Mouse (Mus musculus) intestine, embryonic 15.5 days (tissue): ENCODE measurements around the gene Mical2. TPM values are rescaled to one million over a fixed set of nuclear protein-coding genes. Genes with fewer than 3 reads are reported as not detected.

ENCODE experiments used
- ATAC-seq: fragments of 200-750 bp; cut with Nextera tagmentation; 2 replicates; pipeline ENCODE4 v1.8.0; 2017; ENCODE audit warnings: moderate TSS enrichment, moderate library complexity
- H3K27ac ChIP-seq: fragments of 300-500 bp; sonication (generic); 2 replicates; pipeline ENCODE4 v1.5.1; 2015; ENCODE audit warnings: mild to moderate bottlenecking, inconsistent platforms
- H3K27me3 ChIP-seq: fragments of 300-500 bp; sonication (generic); replicated peaks from 2 replicates; pipeline ENCODE4 v1.6.1; 2015; ENCODE audit warnings: inconsistent platforms
- H3K36me3 ChIP-seq: fragments of 300-500 bp; sonication (generic); 2 replicates; pipeline ENCODE4 v1.6.1; 2015; ENCODE audit warnings: inconsistent platforms
- H3K4me1 ChIP-seq: fragments of 300-500 bp; sonication (generic); replicated peaks from 2 replicates; pipeline ENCODE4 v1.6.1; 2015; ENCODE audit warnings: inconsistent platforms
- H3K4me2 ChIP-seq: fragments of 300-500 bp; sonication (generic); replicated peaks from 2 replicates; pipeline ENCODE4 v1.6.1; 2015; ENCODE audit warnings: mild to moderate bottlenecking, inconsistent platforms
- H3K4me3 ChIP-seq: fragments of 300-500 bp; sonication (generic); replicated peaks from 2 replicates; pipeline ENCODE4 v1.5.1; 2015; ENCODE audit warnings: inconsistent platforms
- H3K9ac ChIP-seq: fragments of 300-500 bp; sonication (generic); 2 replicates; pipeline ENCODE4 v1.6.1; 2015; ENCODE audit warnings: inconsistent platforms
- H3K9me3 ChIP-seq: fragments of 300-500 bp; sonication (generic); 2 replicates; pipeline ENCODE4 v1.6.1; 2016; ENCODE audit warnings: inconsistent platforms
- WGBS: fragments of 180-500 bp; shearing (Covaris S2); methylation state at CpG from one replicate; pipeline ENCODE4 v1.1.7; 2015; 5-methylcytosine and 5-hydroxymethylcytosine counted together
- polyA plus RNA-seq: library from polyadenylated mRNA; unstranded; fragments of >200 nt; fragmentation: Nextera tagmentation; extraction: Ambion mirVana; gene quantifications from 2 replicates; pipeline ENCODE4 v1.2.1, GENCODE M21; 2015

Gene Mical2
- polyA plus RNA-seq, 1 experiment from 2014 or later: 18.6 TPM

- Histone ChIP-seq H3K27me3 (0 out of 2 replicates have a peak, but pooled peaks cover 2% of the 10 kb centered on the region), H3K27ac (no peak overlapping the region), H3K9ac (no peak overlapping the region), H3K4me1 (peaks cover 7% of the 10 kb centered on the region; the same call in 1 of the 2 replicates), H3K4me3 (no peak overlapping the region), H3K36me3 (no peaks in the 10 kb centered on the region), H3K9me3 (no peaks in the 10 kb centered on the region), H3K4me2 (no peak overlapping the region)
- ATAC-seq: no peak
- WGBS: 68% methylated on average over 8 of the region's 8 CpGs
These were observed 28.2 kb upstream of the Mical2 start for GRCm38 (mm10) chr7:112197461-112197860.

- 77% methylated on average over 3 of the region's 3 CpGs for WGBS
- no peak for ATAC-seq
- H3K27ac ChIP-seq: no peak overlapping the region
- no peaks in the 10 kb centered on the region for H3K36me3 ChIP-seq
- H3K4me2 ChIP-seq: no peak overlapping the region
- H3K27me3 ChIP-seq: 0 out of 2 replicates have a peak, but pooled peaks cover 2% of the 10 kb centered on the region
- no peak overlapping the region for H3K4me3 ChIP-seq
- no peaks in the 10 kb centered on the region for H3K9me3 ChIP-seq
- peaks cover 13% of the 10 kb centered on the region for H3K4me1 ChIP-seq
- no peak overlapping the region for H3K9ac ChIP-seq
These were observed 26.3 kb upstream of the Mical2 start for GRCm38 (mm10) chr7:112199343-112199742.

- H3K9me3 ChIP-seq: no peaks in the 10 kb centered on the region
- H3K4me3 ChIP-seq: no peak overlapping the region
- no peak overlapping the region for H3K9ac ChIP-seq
- WGBS: 38% methylated on average over 4 of the region's 4 CpGs
- no peaks in the 10 kb centered on the region for H3K36me3 ChIP-seq
- no peak overlapping the region for H3K27ac ChIP-seq
- H3K27me3 ChIP-seq: 0 out of 2 replicates have a peak, but pooled peaks cover 2% of the 10 kb centered on the region
- peaks cover 20% of the 10 kb centered on the region for H3K4me1 ChIP-seq
- no peak for ATAC-seq
- H3K4me2 ChIP-seq: no peak overlapping the region
These were observed 24.9 kb upstream of the Mical2 start for GRCm38 (mm10) chr7:112200761-112201160.

- Histone ChIP-seq H3K27ac (no peak overlapping the region), H3K4me3 (no peak overlapping the region), H3K36me3 (no peaks in the 10 kb centered on the region), H3K9me3 (no peaks in the 10 kb centered on the region), H3K4me2 (no peak overlapping the region; the same call in 1 of the 2 replicates), H3K27me3 (0 out of 2 replicates have a peak, but pooled peaks cover 2% of the 10 kb centered on the region), H3K9ac (no peak overlapping the region), H3K4me1 (peaks cover 20% of the 10 kb centered on the region)
- WGBS: 40% methylated on average over 4 of the region's 4 CpGs
- peak; percentile 85 for ATAC-seq
These were observed 23.5 kb upstream of the Mical2 start for GRCm38 (mm10) chr7:112202194-112202593.

- H3K27me3 ChIP-seq: 0 out of 2 replicates have a peak, but pooled peaks cover 2% of the 10 kb centered on the region
- H3K4me1 ChIP-seq: peaks cover 20% of the 10 kb centered on the region
- 64% methylated on average over 5 of the region's 5 CpGs for WGBS
- no peak overlapping the region for H3K4me2 ChIP-seq
- H3K36me3 ChIP-seq: no peaks in the 10 kb centered on the region
- no peak overlapping the region for H3K27ac ChIP-seq
- no peak overlapping the region for H3K4me3 ChIP-seq
- no peak overlapping the region for H3K9ac ChIP-seq
- H3K9me3 ChIP-seq: no peaks in the 10 kb centered on the region
- ATAC-seq: no peak
These were observed 22.8 kb upstream of the Mical2 start for GRCm38 (mm10) chr7:112202843-112203242.

- Histone ChIP-seq H3K27me3 (0 out of 2 replicates have a peak, but pooled peaks cover 2% of the 10 kb centered on the region), H3K9me3 (no peaks in the 10 kb centered on the region), H3K36me3 (no peaks in the 10 kb centered on the region), H3K4me1 (peaks cover 24% of the 10 kb centered on the region), H3K27ac (peak overlapping the region; percentile 81), H3K4me3 (no peak overlapping the region), H3K9ac (no peak overlapping the region), H3K4me2 (no peak overlapping the region)
- WGBS: 59% methylated on average over 5 of the region's 5 CpGs
- ATAC-seq: no peak
These were observed 21.7 kb upstream of the Mical2 start for GRCm38 (mm10) chr7:112203937-112204336.

GRCm38 (mm10) chr7:112204380-112204963, 21.2 kb upstream of the Mical2 start:
- Histone ChIP-seq H3K4me2 (no peak overlapping the region), H3K9me3 (no peaks in the 10 kb centered on the region), H3K4me3 (no peak overlapping the region), H3K36me3 (no peaks in the 10 kb centered on the region), H3K27me3 (0 out of 2 replicates have a peak, but pooled peaks cover 2% of the 10 kb centered on the region), H3K9ac (no peak overlapping the region), H3K27ac (peak overlapping the region; percentile 81), H3K4me1 (peaks cover 24% of the 10 kb centered on the region)
- ATAC-seq: no peak
- WGBS: 26% methylated on average over 6 of the region's 6 CpGs

- Histone ChIP-seq H3K9ac (no peak overlapping the region), H3K4me2 (no peak overlapping the region), H3K36me3 (no peaks in the 10 kb centered on the region), H3K4me3 (no peak overlapping the region), H3K4me1 (peaks cover 21% of the 10 kb centered on the region), H3K9me3 (no peaks in the 10 kb centered on the region), H3K27ac (no peak overlapping the region), H3K27me3 (no peaks in the 10 kb centered on the region)
- 93% methylated on average over 6 of the region's 6 CpGs for WGBS
- ATAC-seq: no peak
These were observed 20.1 kb upstream of the Mical2 start for GRCm38 (mm10) chr7:112205513-112205912.

- no peak overlapping the region for H3K4me2 ChIP-seq
- no peak overlapping the region for H3K27ac ChIP-seq
- no peaks in the 10 kb centered on the region for H3K27me3 ChIP-seq
- no peak overlapping the region for H3K4me3 ChIP-seq
- peaks cover 21% of the 10 kb centered on the region for H3K4me1 ChIP-seq
- H3K36me3 ChIP-seq: no peaks in the 10 kb centered on the region
- no peaks in the 10 kb centered on the region for H3K9me3 ChIP-seq
- ATAC-seq: no peak
- H3K9ac ChIP-seq: no peak overlapping the region
- WGBS: 89% methylated on average over 6 of the region's 6 CpGs
These were observed 17.9 kb upstream of the Mical2 start for GRCm38 (mm10) chr7:112207717-112208116.

GRCm38 (mm10) chr7:112208323-112209167, 17.1 kb upstream of the Mical2 start:
- no peaks in the 10 kb centered on the region for H3K27me3 ChIP-seq
- H3K9me3 ChIP-seq: no peaks in the 10 kb centered on the region
- WGBS: 46% methylated on average over 10 of the region's 10 CpGs
- peaks cover 27% of the 10 kb centered on the region for H3K4me1 ChIP-seq
- no peak overlapping the region for H3K9ac ChIP-seq
- H3K4me2 ChIP-seq: no peak overlapping the region; the same call in 1 of the 2 replicates
- ATAC-seq: peak; percentile 79
- H3K4me3 ChIP-seq: no peak overlapping the region
- peak overlapping the region; percentile 75 for H3K27ac ChIP-seq
- H3K36me3 ChIP-seq: no peaks in the 10 kb centered on the region

GRCm38 (mm10) chr7:112209621-112210020, 16.0 kb upstream of the Mical2 start:
- 79% methylated on average over 4 of the region's 4 CpGs for WGBS

GRCm38 (mm10) chr7:112212921-112213721, 12.5 kb upstream of the Mical2 start:
- no peak overlapping the region for H3K4me3 ChIP-seq
- no peaks in the 10 kb centered on the region for H3K36me3 ChIP-seq
- no peak overlapping the region for H3K4me2 ChIP-seq
- no peak overlapping the region for H3K9ac ChIP-seq
- no peaks in the 10 kb centered on the region for H3K27me3 ChIP-seq
- peaks cover 20% of the 10 kb centered on the region for H3K4me1 ChIP-seq
- peak overlapping the region; percentile 65 for H3K27ac ChIP-seq
- peak; percentile 63 for ATAC-seq
- WGBS: 35% methylated on average over 8 of the region's 8 CpGs
- H3K9me3 ChIP-seq: no peaks in the 10 kb centered on the region

More at GRCm38 (mm10) chr7:112209621-112210020, 16.0 kb upstream of the Mical2 start:
- Histone ChIP-seq H3K4me3 (no peak overlapping the region), H3K9me3 (no peaks in the 10 kb centered on the region), H3K27ac (peak overlapping the region; percentile 75; the same call in 1 of the 2 replicates), H3K36me3 (no peaks in the 10 kb centered on the region), H3K4me2 (no peak overlapping the region), H3K4me1 (peaks cover 24% of the 10 kb centered on the region), H3K27me3 (no peaks in the 10 kb centered on the region), H3K9ac (no peak overlapping the region)
- no peak for ATAC-seq
